Mouse (Mus musculus) C2C12 (cell line): ENCODE measurements around the gene Acvrl1. TPM values are rescaled to one million over a fixed set of nuclear protein-coding genes. Genes with fewer than 3 reads are reported as not detected.
"Not testable (repeated sequence)": the region's sequence is repeated elsewhere in the genome, so short reads cannot be mapped to it uniquely, and the experiment has no call there.

Experiments
- H3K27me3 ChIP-seq: one replicate; pipeline ENCODE4 v1.6.1; 2011; ENCODE audit not compliant: control insufficient read depth, insufficient read depth, insufficient read length
- H3K36me3 ChIP-seq: one replicate; pipeline ENCODE4 v1.6.1; 2011; ENCODE audit not compliant: control insufficient read depth, insufficient read depth
- H3K4me3 ChIP-seq: one replicate; pipeline ENCODE4 v1.5.1; 2011; ENCODE audit warnings: mild to moderate bottlenecking, control low read depth; ENCODE audit not compliant: poor library complexity, insufficient read depth, severe bottlenecking
- H3K79me2 ChIP-seq: one replicate; pipeline ENCODE4 v1.6.1; 2011; ENCODE audit not compliant: control insufficient read depth, insufficient read depth
- H3K79me3 ChIP-seq: one replicate; pipeline ENCODE4 v1.6.1; 2011; ENCODE audit warnings: low read depth, control low read depth
- H3ac ChIP-seq: one replicate; pipeline ENCODE3; 2011; ENCODE audit warnings: low read depth; ENCODE audit not compliant: control insufficient read depth, insufficient read length
- CEBPB ChIP-seq: IDR thresholded peaks from one replicate; pipeline ENCODE4 v1.6.1; 2011; ENCODE audit warnings: low read depth, mild to moderate bottlenecking, control low read depth, moderate library complexity
- CTCF ChIP-seq: IDR thresholded peaks from one replicate; pipeline ENCODE4 v1.5.1; 2011; ENCODE audit not compliant: control insufficient read depth, insufficient read depth, insufficient read length
- FOSL1 ChIP-seq: IDR thresholded peaks from one replicate; pipeline ENCODE4 v1.8.0; 2011; ENCODE audit warnings: mild to moderate bottlenecking, low read length; ENCODE audit not compliant: poor library complexity, insufficient read depth, severe bottlenecking
- MAX ChIP-seq: IDR thresholded peaks from one replicate; pipeline ENCODE4 v1.6.1; 2011; ENCODE audit warnings: mild to moderate bottlenecking, control low read depth
- MYOD1 ChIP-seq: IDR thresholded peaks from one replicate; pipeline ENCODE4 v1.6.1; 2011; ENCODE audit warnings: low read depth; ENCODE audit not compliant: control insufficient read depth, insufficient read length
- MYOG ChIP-seq: IDR thresholded peaks from one replicate; pipeline ENCODE4 v1.6.1; 2011; ENCODE audit not compliant: control insufficient read depth, insufficient read length; ENCODE audit errors: extremely low read depth
- USF1 ChIP-seq: IDR thresholded peaks from one replicate; pipeline ENCODE4 v1.6.1; 2011; ENCODE audit warnings: low read depth, mild to moderate bottlenecking, control low read depth, moderate library complexity
- polyA plus RNA-seq: library from polyadenylated mRNA; unstranded; fragments of >200 nt; fragmentation: generic; extraction: Trizol; gene quantifications from one replicate; pipeline ENCODE4 v1.2.1, GENCODE M21; 2012; ENCODE audit warnings: missing spikeins

The Acvrl1 gene
- polyA plus RNA-seq, 1 experiment: 0.05 TPM

GRCm38 (mm10) chr15:101103605-101104304 lies 24.6 kb upstream of the Acvrl1 start:
- H3K79me3 ChIP-seq: no peaks in the 10 kb centered on the region
- no peaks in the 10 kb centered on the region for H3K79me2 ChIP-seq
- peaks cover 31% of the 10 kb centered on the region for H3K27me3 ChIP-seq
- no peak overlapping the region for H3K4me3 ChIP-seq
- TF ChIP-seq CEBPB (no peak), CTCF (no peak), MYOD1 (no peak), MAX (no peak), FOSL1 (no peak), USF1 (no peak), MYOG (no peak)
- no peak overlapping the region for H3ac ChIP-seq
- no peaks in the 10 kb centered on the region for H3K36me3 ChIP-seq

GRCm38 (mm10) chr15:101105496-101105994 lies 22.8 kb upstream of the Acvrl1 start:
- TF ChIP-seq FOSL1 (no peak), CTCF (peak; percentile 82)
- no peak overlapping the region for H3K4me3 ChIP-seq
- no peaks in the 10 kb centered on the region for H3K36me3 ChIP-seq
- H3K79me2 ChIP-seq: no peaks in the 10 kb centered on the region
- H3K27me3 ChIP-seq: peaks cover 33% of the 10 kb centered on the region
- H3ac ChIP-seq: no peak overlapping the region
- no peaks in the 10 kb centered on the region for H3K79me3 ChIP-seq

GRCm38 (mm10) chr15:101106011-101106410 lies 22.3 kb upstream of the Acvrl1 start:
- H3K79me3 ChIP-seq: no peaks in the 10 kb centered on the region
- H3K36me3 ChIP-seq: no peaks in the 10 kb centered on the region
- no peak overlapping the region for H3K4me3 ChIP-seq
- H3K79me2 ChIP-seq: no peaks in the 10 kb centered on the region
- no peak overlapping the region for H3ac ChIP-seq
- H3K27me3 ChIP-seq: peaks cover 34% of the 10 kb centered on the region
- TF ChIP-seq MYOD1 (no peak), MYOG (no peak), USF1 (no peak), CTCF (no peak), FOSL1 (no peak), CEBPB (no peak), MAX (no peak)

- Histone ChIP-seq H3K79me3 (no peaks in the 10 kb centered on the region), H3K79me2 (no peaks in the 10 kb centered on the region), H3K4me3 (no peak overlapping the region), H3K27me3 (peaks cover 43% of the 10 kb centered on the region), H3ac (no peak overlapping the region), H3K36me3 (no peaks in the 10 kb centered on the region)
- TF ChIP-seq MYOG (no peak), CTCF (no peak), MAX (no peak), USF1 (no peak), CEBPB (no peak), FOSL1 (no peak), MYOD1 (no peak)
These were observed 20.2 kb upstream of the Acvrl1 start for GRCm38 (mm10) chr15:101107906-101108671.

GRCm38 (mm10) chr15:101113176-101113575 lies 15.1 kb upstream of the Acvrl1 start:
- Histone ChIP-seq H3ac (no peak overlapping the region), H3K36me3 (no peaks in the 10 kb centered on the region), H3K79me3 (no peaks in the 10 kb centered on the region), H3K79me2 (no peaks in the 10 kb centered on the region), H3K4me3 (no peak overlapping the region), H3K27me3 (peaks cover 39% of the 10 kb centered on the region)
- TF ChIP-seq MYOG: no peak
- no peak for TF ChIP-seq CTCF
- TF ChIP-seq MAX: no peak
- no peak for TF ChIP-seq MYOD1
- peak; percentile 85 for TF ChIP-seq CEBPB
- TF ChIP-seq USF1: peak; percentile 81

- H3ac ChIP-seq, H3K79me2 ChIP-seq, H3K79me3 ChIP-seq, H3K36me3 ChIP-seq, H3K4me3 ChIP-seq: not testable (repeated sequence)
- peaks cover 43% of the 10 kb centered on the region for H3K27me3 ChIP-seq
These were observed 14.5 kb upstream of the Acvrl1 start for GRCm38 (mm10) chr15:101113778-101114177.
